Mouse (Mus musculus) small intestine, adult 2 months (tissue): ENCODE results near the gene Zfp654. TPM values are rescaled to one million over a fixed set of nuclear protein-coding genes. Genes with fewer than 3 reads are reported as not detected.

Experiments
- H3K27ac ChIP-seq: fragments of 200-500 bp; 2 replicates; pipeline ENCODE4 v1.5.1; 2012; ENCODE audit warnings: low read depth, low read length, control low read depth, inconsistent platforms; ENCODE audit not compliant: insufficient read depth
- H3K27me3 ChIP-seq: fragments of 200-500 bp; 2 replicates; pipeline ENCODE4 v1.6.1; 2012; ENCODE audit warnings: mild to moderate bottlenecking, moderate library complexity, low read length, inconsistent platforms; ENCODE audit not compliant: control insufficient read depth, insufficient read depth
- H3K36me3 ChIP-seq: fragments of 200-500 bp; 2 replicates; pipeline ENCODE4 v1.6.1; 2012; ENCODE audit warnings: mild to moderate bottlenecking, low read length, control low read depth, inconsistent platforms; ENCODE audit not compliant: control insufficient read depth, insufficient read depth
- H3K4me1 ChIP-seq: fragments of 200-500 bp; 2 replicates; pipeline ENCODE4 v1.6.1; 2012; ENCODE audit warnings: low read length, inconsistent platforms, mixed read lengths; ENCODE audit not compliant: control insufficient read depth, insufficient read depth, insufficient read length
- H3K4me3 ChIP-seq: fragments of 200-500 bp; 2 replicates; pipeline ENCODE4 v1.5.1; 2012; ENCODE audit warnings: low read depth, mild to moderate bottlenecking, control low read depth, inconsistent platforms, low read length, moderate library complexity
- CTCF ChIP-seq: fragments of 200-500 bp; IDR thresholded peaks from 2 replicates; pipeline ENCODE4 v1.5.1; 2012; ENCODE audit warnings: low read depth, mild to moderate bottlenecking, control low read depth, inconsistent platforms, low read length, moderate library complexity, mixed read lengths; ENCODE audit not compliant: insufficient replicate concordance, insufficient read length; ENCODE audit errors: extremely low read depth
- POLR2A ChIP-seq: fragments of 200-500 bp; IDR thresholded peaks from 2 replicates; pipeline ENCODE4 v1.6.1; 2012; ENCODE audit warnings: low read depth, mild to moderate bottlenecking, control low read depth, inconsistent platforms, low read length, moderate library complexity
- WGBS: fragments of 180-500 bp; shearing (Covaris S2); methylation state at CpG from one replicate; pipeline ENCODE4 v1.1.7; 2018; 5-methylcytosine and 5-hydroxymethylcytosine counted together
- polyA plus RNA-seq: library from polyadenylated mRNA; depleted of rRNA; stranded (reverse); fragments of >200 nt; gene quantifications from 2 replicates; pipeline ENCODE4 v1.2.3, GENCODE M21; 2012

Gene Zfp654
- polyA plus RNA-seq, 1 experiment, result 0.37 TPM

DNA sequence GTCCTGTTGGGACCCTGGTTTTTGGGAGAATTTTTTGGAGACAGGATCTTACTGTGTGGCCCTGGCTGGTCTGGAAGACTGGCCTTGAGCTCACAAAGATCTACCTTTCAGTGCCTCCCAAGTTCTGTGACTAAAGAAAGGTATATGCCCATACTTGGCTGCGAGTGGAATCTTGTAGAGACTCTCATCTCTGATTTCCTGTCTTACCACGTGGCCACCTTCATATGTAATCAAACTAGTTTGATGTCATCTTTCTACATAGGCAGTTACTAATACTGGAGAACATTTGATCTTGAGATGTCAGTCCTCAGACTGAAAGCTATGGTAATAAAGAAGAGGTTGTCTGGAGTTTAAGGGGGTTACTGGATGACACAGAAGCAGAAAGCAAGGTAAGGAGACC is 30.0 kb upstream of the Zfp654 start:
- 81% methylated on average over 2 of the region's 2 CpGs for WGBS
- no peaks in the 10 kb centered on the region for H3K36me3 ChIP-seq
- TF ChIP-seq CTCF, result no peak
- no peak for TF ChIP-seq POLR2A
- no peaks in the 10 kb centered on the region for H3K27me3 ChIP-seq
- no peak overlapping the region for H3K27ac ChIP-seq
- peaks cover 6% of the 10 kb centered on the region; the same call in 1 of the 2 replicates for H3K4me1 ChIP-seq
- H3K4me3 ChIP-seq, result no peak overlapping the region

DNA sequence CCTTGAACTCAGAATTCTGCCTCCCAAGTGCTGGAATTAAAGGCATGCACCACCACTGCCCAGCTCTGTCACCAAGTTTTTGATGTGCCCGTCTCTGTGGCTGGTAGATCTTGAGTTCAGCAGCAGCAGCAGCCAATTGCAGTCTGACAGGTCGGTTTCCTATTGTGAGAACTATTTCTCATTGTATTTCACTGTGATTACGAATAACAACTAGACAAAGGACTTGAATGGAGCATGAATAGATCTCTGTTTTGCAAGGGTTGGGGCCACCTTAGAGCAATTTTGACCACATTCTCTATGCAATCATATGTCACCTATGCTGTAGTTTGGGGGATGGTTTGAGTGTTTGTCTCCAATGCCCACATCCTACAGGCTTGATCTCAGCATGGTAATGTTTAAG is 29.5 kb upstream of the Zfp654 start:
- peaks cover 6% of the 10 kb centered on the region; the same call in 1 of the 2 replicates for H3K4me1 ChIP-seq
- TF ChIP-seq POLR2A (no peak), CTCF (no peak)
- WGBS, result 92% methylated on average over 3 of the region's 3 CpGs
- no peak overlapping the region for H3K4me3 ChIP-seq
- H3K27me3 ChIP-seq, result no peaks in the 10 kb centered on the region
- no peaks in the 10 kb centered on the region for H3K36me3 ChIP-seq
- no peak overlapping the region for H3K27ac ChIP-seq

DNA sequence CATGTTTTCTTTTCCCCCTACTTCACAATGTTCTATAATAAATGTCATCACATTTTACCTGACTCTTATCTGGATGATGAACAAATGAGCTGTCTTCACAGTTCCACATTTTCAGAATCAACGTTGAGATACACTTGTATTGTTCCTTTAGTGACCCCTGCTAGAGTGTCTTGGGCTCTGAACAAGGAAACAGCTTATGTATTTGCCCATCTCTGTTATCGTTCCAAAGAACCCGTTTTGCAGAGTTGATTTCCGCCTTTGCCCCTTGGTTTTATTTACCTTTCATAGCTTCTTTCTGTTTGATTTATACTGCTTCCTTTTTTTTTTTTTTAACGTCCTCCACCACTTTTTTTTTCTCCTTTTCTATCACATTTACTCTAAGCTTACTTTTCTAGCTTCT is 28.3 kb upstream of the Zfp654 start:
- no peak overlapping the region for H3K27ac ChIP-seq
- 10% methylated on average over 5 of the region's 5 CpGs for WGBS
- H3K36me3 ChIP-seq, result no peaks in the 10 kb centered on the region
- H3K4me1 ChIP-seq, result peaks cover 6% of the 10 kb centered on the region; the same call in 1 of the 2 replicates
- H3K27me3 ChIP-seq, result no peaks in the 10 kb centered on the region
- no peak for TF ChIP-seq POLR2A
- no peak for TF ChIP-seq CTCF
- no peak overlapping the region for H3K4me3 ChIP-seq

DNA sequence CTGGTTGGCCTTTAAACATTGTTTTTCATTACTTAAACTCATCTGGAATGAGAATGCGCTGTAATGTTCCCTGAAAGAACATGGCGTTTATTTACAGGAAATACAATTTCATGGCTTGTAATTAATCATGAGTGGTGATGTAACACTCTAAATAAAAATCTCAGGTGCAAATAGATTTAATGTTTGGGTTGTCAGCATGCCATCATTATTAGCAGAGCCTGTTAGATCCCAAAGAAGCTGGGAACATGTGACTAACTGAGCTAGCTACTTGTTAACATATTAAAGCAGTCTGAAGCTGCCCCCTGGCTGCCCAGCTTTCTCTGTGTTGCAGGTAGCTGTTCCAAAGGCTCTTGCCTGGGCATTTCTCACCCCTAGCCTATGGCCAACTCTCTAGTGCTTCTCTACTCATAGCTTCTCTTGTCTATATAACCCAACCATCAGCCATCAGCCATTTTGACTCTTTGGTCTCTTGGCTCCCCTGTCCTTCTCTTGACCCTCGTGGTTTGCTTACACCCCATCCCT is 27.2 kb upstream of the Zfp654 start:
- Histone ChIP-seq H3K27me3 (no peaks in the 10 kb centered on the region), H3K36me3 (no peaks in the 10 kb centered on the region), H3K27ac (no peak overlapping the region), H3K4me3 (no peak overlapping the region), H3K4me1 (no peaks in the 10 kb centered on the region)
- 80% methylated on average over 3 of the region's 3 CpGs for WGBS
- no peak for TF ChIP-seq CTCF
- TF ChIP-seq POLR2A, result no peak

DNA sequence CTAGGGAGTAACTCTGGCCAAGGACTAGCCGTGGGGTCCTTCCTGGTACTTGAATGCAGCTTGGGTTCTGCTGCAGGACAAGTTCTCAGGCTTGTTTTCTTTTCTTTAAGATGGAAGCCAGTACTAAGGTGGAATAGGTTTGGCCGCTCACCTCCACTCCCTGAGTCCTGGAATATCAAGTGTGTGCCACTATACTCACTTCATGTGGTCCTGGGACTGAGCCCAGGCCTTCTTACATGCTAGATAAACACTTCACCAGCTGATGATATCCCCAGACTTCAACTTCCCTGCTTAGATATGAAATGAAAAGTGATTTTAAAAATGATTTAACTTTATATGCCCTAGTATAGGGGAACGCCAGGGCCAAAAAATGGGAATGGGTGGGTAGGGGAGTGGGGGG is 25.9 kb upstream of the Zfp654 start:
- WGBS, result 89% methylated on average over 3 of the region's 3 CpGs
- H3K27ac ChIP-seq, result no peak overlapping the region
- TF ChIP-seq POLR2A (no peak), CTCF (no peak)
- H3K4me3 ChIP-seq, result no peak overlapping the region
- no peaks in the 10 kb centered on the region for H3K36me3 ChIP-seq
- H3K27me3 ChIP-seq, result no peaks in the 10 kb centered on the region
- no peaks in the 10 kb centered on the region for H3K4me1 ChIP-seq

DNA sequence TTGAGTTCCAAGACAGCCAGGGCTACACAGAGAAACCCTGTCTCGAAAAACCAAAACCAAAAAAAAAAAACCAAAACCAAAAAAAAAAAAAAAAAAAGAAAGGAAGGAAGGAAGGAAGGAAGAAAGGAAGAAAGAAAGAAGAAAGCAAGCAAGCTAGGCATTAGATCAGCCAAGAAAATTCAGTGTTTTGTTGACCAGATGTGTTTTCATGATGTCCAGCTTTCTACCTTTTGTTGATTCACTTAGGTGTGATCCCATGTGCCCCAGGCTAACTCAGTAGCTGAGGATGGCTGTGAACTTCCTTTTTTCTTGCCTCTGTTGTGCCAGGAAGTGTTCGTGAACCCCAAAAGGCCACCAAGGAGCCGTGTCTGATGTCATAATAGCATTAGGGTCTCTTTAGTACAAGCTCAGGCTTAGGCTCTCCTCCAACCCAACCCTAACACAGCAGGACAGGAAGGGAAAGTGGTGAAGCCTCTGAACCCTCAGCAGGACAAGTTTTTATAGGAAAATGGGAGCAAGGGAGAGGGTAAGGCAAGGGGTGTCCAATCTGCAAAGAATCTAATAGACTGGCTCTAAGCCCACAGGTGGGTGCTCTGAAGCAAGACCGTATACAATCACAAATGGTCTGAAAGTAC is 25.3 kb upstream of the Zfp654 start:
- Histone ChIP-seq H3K4me3 (no peak overlapping the region), H3K4me1 (no peaks in the 10 kb centered on the region), H3K36me3 (no peaks in the 10 kb centered on the region), H3K27ac (no peak overlapping the region), H3K27me3 (no peaks in the 10 kb centered on the region)
- TF ChIP-seq POLR2A, result no peak
- no peak for TF ChIP-seq CTCF
- WGBS, result 69% methylated on average over 4 of the region's 4 CpGs

DNA sequence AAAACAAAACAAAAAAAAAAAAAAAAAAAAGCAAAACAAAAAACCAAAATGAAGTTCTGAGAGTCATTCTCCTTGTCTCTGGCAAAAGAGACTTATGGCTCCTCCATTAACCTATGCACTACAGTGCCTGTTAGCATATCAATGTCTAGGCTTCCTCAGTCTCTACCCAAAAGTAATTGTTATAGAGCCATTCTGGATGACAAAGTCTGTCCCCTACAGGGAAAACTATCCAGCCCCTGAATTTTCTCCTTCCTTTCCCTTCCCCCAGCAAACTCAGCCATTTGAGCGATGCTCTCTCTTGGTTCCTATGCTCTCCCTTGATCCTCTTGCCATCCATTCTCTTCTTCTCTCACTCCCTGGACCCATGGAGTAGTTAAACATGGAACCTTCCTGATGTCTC is 24.4 kb upstream of the Zfp654 start:
- Histone ChIP-seq H3K4me3 (no peak overlapping the region), H3K36me3 (no peaks in the 10 kb centered on the region), H3K4me1 (no peaks in the 10 kb centered on the region), H3K27ac (no peak overlapping the region), H3K27me3 (no peaks in the 10 kb centered on the region)
- WGBS, result 91% methylated on average over 1 of the region's 1 CpGs
- TF ChIP-seq POLR2A (no peak), CTCF (no peak)
